Mouse (Mus musculus) limb, embryonic 14.5 days (tissue): Measurements from ENCODE around the gene Gm20738. TPM values are rescaled to one million over a fixed set of nuclear protein-coding genes. Genes with fewer than 3 reads are reported as not detected.
"Not testable (repeated sequence)": the region's sequence is repeated elsewhere in the genome, so short reads cannot be mapped to it uniquely, and the experiment has no call there.

Experiments
- ATAC-seq: fragments of 200-750 bp; cut with Nextera tagmentation; 2 replicates; pipeline ENCODE4 v1.8.0; 2017; ENCODE audit warnings: low read depth, moderate number of reproducible peaks, moderate TSS enrichment; ENCODE audit not compliant: low FRiP score
- DNase-seq: peaks from one replicate; pipeline ENCODE4 v3.0.0-alpha.2; 2015; ENCODE audit warnings: low spot score
- H3K27ac ChIP-seq: fragments of 300-500 bp; sonication (generic); replicated peaks from 2 replicates; pipeline ENCODE4 v1.5.1; 2014; ENCODE audit warnings: low read depth, mild to moderate bottlenecking, low read length, moderate library complexity, mixed read lengths
- H3K27me3 ChIP-seq: fragments of 300-500 bp; sonication (generic); 2 replicates; pipeline ENCODE4 v1.6.1; 2014; ENCODE audit warnings: low read length, mixed read lengths; ENCODE audit not compliant: control insufficient read depth, insufficient read depth
- H3K36me3 ChIP-seq: fragments of 300-500 bp; sonication (generic); 2 replicates; pipeline ENCODE4 v1.6.1; 2014; ENCODE audit warnings: mild to moderate bottlenecking, low read length, moderate library complexity, mixed read lengths; ENCODE audit not compliant: control insufficient read depth, insufficient read depth
- H3K4me1 ChIP-seq: fragments of 300-500 bp; sonication (generic); 2 replicates; pipeline ENCODE4 v1.6.1; 2014; ENCODE audit warnings: antibody characterized with exemption, low read length, mixed read lengths; ENCODE audit not compliant: control insufficient read depth, insufficient read depth
- H3K4me2 ChIP-seq: fragments of 300-500 bp; sonication (generic); replicated peaks from 2 replicates; pipeline ENCODE4 v1.6.1; 2014; ENCODE audit warnings: low read depth, mild to moderate bottlenecking, low read length, moderate library complexity; ENCODE audit not compliant: severe bottlenecking
- H3K4me3 ChIP-seq: fragments of 300-500 bp; sonication (generic); replicated peaks from 2 replicates; pipeline ENCODE4 v1.5.1; 2014; ENCODE audit warnings: low read length
- H3K9ac ChIP-seq: fragments of 300-500 bp; sonication (generic); 2 replicates; pipeline ENCODE4 v1.6.1; 2014; ENCODE audit warnings: mild to moderate bottlenecking, low read depth, low read length, moderate library complexity; ENCODE audit not compliant: severe bottlenecking
- H3K9me3 ChIP-seq: fragments of 300-500 bp; sonication (generic); 2 replicates; pipeline ENCODE4 v1.6.1; 2016; ENCODE audit warnings: low read length; ENCODE audit not compliant: control insufficient read depth
- whole genome bisulfite sequencing: fragments of 180-500 bp; shearing (Covaris S2); extraction: QIAGEN DNeasy Blood & Tissue Kit; methylation state at CpG from one replicate; pipeline ENCODE4 v1.1.7; 2014; 5-methylcytosine and 5-hydroxymethylcytosine counted together
- polyA plus RNA-seq, 2 experiments: library from polyadenylated mRNA; depleted of rRNA in 1 of 2; stranded (reverse) in 1 of 2; unstranded in 1 of 2; fragments of >200 nt; fragmentation: Nextera tagmentation in 1 of 2; extraction: Ambion mirVana in 1 of 2; gene quantifications; 2 replicates each; pipeline versions ENCODE4 v1.2.1 to v1.2.3; 2012 to 2014

Gene Gm20738
- not detected in 2 replicates for polyA plus RNA-seq (2012; rRNA removed)
- polyA plus RNA-seq (2014; fragmentation: Nextera tagmentation; extraction: Ambion mirVana), result not detected in 2 replicates

GRCm38 (mm10) chrY:37957511-37957910, at the start of gene Gm20738:
TSS of gene Gm20738 (plus strand) at chrY:37957811.
- not testable (repeated sequence) for H3K9ac ChIP-seq, H3K4me3 ChIP-seq, H3K4me2 ChIP-seq, H3K27me3 ChIP-seq, H3K4me1 ChIP-seq, H3K27ac ChIP-seq, H3K36me3 ChIP-seq, H3K9me3 ChIP-seq, ATAC-seq, DNase-seq
- 100% methylated on average over 1 of the region's 4 CpGs for WGBS
